Mouse (Mus musculus): ENCODE measurements around the gene Dnajb12. TPM values are rescaled to one million over a fixed set of nuclear protein-coding genes. Genes with fewer than 3 reads are reported as not detected.
A peak's percentile ranks its signal among the peaks of the same experiment; 100 is the strongest.
"Not testable (repeated sequence)": the region's sequence is repeated elsewhere in the genome, so short reads cannot be mapped to it uniquely, and the experiment has no call there.

Dnajb12 gene
- polyA plus RNA-seq, 1 experiment from 2014 or later: 30.2 TPM

DNA sequence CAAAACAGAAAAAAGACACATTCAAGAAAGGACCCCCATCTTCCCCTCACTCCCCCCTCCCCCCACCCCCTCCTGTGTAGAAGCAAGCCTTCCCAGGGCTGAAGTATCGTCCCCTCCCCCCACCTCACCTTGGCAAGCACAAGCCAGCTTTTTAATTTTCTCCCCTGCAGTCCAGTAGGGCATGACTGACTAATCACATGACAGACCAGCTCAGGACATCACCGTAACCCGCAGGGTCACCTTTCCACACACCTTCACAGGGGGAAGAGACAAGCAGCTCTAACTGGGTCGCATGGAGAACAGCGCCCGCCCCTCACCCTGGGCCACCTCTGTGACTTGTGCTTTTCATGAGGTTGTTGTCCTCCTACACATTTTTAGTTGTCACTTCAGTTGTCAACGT is 30.0 kb upstream of the Dnajb12 start:
- no peaks in the 10 kb centered on the region for H3K36me3 ChIP-seq
- no peak overlapping the region for H3K27ac ChIP-seq
- no peaks in the 10 kb centered on the region for H3K9me3 ChIP-seq (replicated peaks)
- no peak overlapping the region for H3K4me2 ChIP-seq
- ATAC-seq (replicated peaks; ENCODE audit: low FRiP score): peak; percentile 60; the same call in 1 of the 2 replicates
- H3K9ac ChIP-seq: no peak overlapping the region
- 67% methylated on average over 7 of the region's 7 CpGs for WGBS
- no peak overlapping the region for H3K4me3 ChIP-seq (replicated peaks)
- peaks cover 21% of the 10 kb centered on the region for H3K4me1 ChIP-seq
- H3K27me3 ChIP-seq: no peaks in the 10 kb centered on the region

DNA sequence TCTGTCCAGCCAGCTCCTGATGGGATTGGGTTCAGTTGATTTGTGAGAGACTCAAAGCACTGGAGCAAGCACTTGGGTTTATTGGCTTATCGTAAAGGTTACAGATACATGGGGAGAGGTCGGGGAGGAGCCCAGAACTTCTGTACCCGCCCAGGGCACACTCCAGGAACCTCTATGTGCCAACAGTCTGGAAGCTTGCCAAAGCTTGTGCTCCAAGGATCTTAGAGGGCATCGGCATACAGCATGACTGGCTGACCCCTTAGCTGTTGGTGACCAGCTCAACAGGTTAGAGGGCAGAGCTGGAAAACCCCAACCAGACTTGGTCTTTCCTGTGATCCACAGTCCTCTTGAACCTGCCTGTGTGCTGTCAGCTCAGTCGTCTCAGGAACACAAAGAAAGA is 22.2 kb upstream of the Dnajb12 start:
- Histone ChIP-seq H3K4me1 (0 out of 2 replicates have a peak, but pooled peaks cover 6% of the 10 kb centered on the region), H3K9me3 (replicated peaks) (no peaks in the 10 kb centered on the region), H3K4me2 (no peak overlapping the region), H3K27me3 (no peaks in the 10 kb centered on the region), H3K9ac (no peak overlapping the region), H3K27ac (no peak overlapping the region), H3K36me3 (no peaks in the 10 kb centered on the region), H3K4me3 (replicated peaks) (no peak overlapping the region)
- ATAC-seq (replicated peaks; ENCODE audit: low FRiP score): no peak
- WGBS: 77% methylated on average over 5 of the region's 5 CpGs

DNA sequence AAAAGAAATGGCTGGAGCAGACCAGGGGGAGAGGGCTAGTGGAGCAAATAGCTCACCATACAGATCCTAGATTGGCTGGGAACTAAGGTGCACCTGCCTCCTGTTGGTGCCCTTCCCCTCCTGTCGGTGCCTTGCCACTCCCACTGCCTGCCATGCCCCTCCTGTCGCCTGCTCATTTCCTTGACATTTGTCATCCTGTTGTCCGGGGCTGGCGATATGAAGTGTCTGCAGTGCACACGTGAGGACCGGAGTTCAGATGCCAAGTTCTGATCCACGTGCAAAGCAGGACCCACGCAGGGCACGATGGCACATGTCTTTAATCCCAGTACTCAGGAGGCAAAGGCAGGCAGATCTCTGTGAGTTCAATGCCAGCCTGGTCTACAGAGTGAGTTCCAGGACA is 18.7 kb upstream of the Dnajb12 start:
- Histone ChIP-seq H3K36me3 (peaks cover 4% of the 10 kb centered on the region; the same call in 1 of the 2 replicates), H3K9me3 (replicated peaks) (no peaks in the 10 kb centered on the region), H3K4me3 (replicated peaks) (no peak overlapping the region), H3K4me2 (no peak overlapping the region), H3K4me1 (peaks cover 31% of the 10 kb centered on the region), H3K9ac (no peak overlapping the region), H3K27me3 (no peaks in the 10 kb centered on the region), H3K27ac (no peak overlapping the region)
- WGBS: 67% methylated on average over 9 of the region's 9 CpGs
- no peak for ATAC-seq (replicated peaks; ENCODE audit: low FRiP score)

DNA sequence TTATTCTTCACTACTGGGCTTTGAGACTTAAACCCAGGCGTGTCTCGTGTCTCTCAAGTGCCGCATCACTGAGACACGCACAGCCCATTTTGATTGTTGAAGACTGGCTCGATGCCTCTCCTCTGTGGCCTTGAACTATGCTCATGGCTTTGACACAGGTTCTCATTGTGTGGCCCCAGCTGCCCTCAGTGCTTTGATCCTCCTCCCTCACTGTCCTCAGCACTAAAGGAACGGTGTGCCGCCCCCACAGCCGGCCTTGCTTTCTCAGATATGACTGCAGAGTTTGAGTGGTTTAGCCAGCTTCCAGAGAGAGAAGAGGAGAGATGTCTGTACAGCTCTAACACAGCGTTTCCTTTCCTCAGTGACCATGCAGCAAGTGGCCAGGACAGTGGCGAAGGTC is 18.2 kb upstream of the Dnajb12 start:
- Histone ChIP-seq H3K4me3 (replicated peaks) (no peak overlapping the region), H3K9ac (no peak overlapping the region), H3K4me2 (no peak overlapping the region), H3K27ac (no peak overlapping the region), H3K4me1 (peaks cover 31% of the 10 kb centered on the region), H3K9me3 (replicated peaks) (no peaks in the 10 kb centered on the region), H3K27me3 (no peaks in the 10 kb centered on the region), H3K36me3 (peaks cover 4% of the 10 kb centered on the region; the same call in 1 of the 2 replicates)
- no peak for ATAC-seq (replicated peaks; ENCODE audit: low FRiP score)
- WGBS: 71% methylated on average over 10 of the region's 10 CpGs

DNA sequence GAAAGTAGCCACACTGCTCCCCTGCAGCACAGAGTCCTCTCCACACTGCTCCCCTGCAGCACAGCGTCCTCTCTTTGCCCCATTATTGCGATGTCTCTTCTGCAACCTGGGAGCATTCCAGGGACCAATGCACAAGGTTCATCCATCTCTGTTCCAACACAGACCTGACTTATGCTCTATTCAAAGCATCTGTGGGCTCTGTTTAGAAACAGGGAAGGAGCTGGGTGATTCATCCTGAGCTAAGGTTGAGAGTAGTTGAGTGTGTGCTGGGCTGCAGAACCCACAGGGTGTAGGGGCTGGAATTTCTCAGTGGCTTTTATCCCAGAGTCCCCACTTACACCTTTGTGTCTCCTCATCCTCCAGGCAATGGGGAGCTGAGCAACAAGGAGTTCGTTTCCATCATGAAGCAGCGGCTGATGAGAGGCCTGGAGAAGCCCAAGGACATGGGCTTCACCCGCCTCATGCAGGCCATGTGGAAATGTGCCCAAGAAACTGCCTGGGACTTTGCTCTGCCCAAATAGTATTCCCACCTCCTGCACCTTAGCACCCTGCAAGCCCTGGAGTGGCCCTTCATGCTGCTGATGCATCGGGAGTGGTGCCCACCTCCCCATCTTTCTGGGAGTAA is 16.4 kb upstream of the Dnajb12 start:
- no peak overlapping the region for H3K9ac ChIP-seq
- H3K27ac ChIP-seq: peak overlapping the region; percentile 59; the same call in 1 of the 2 replicates
- H3K4me3 ChIP-seq (replicated peaks): no peak overlapping the region
- H3K36me3 ChIP-seq: peaks cover 4% of the 10 kb centered on the region; the same call in 1 of the 2 replicates
- WGBS: 68% methylated on average over 6 of the region's 6 CpGs
- peaks cover 31% of the 10 kb centered on the region for H3K4me1 ChIP-seq
- no peaks in the 10 kb centered on the region for H3K27me3 ChIP-seq
- H3K9me3 ChIP-seq (replicated peaks): no peaks in the 10 kb centered on the region
- H3K4me2 ChIP-seq: no peak overlapping the region
- ATAC-seq (replicated peaks; ENCODE audit: low FRiP score): no peak

DNA sequence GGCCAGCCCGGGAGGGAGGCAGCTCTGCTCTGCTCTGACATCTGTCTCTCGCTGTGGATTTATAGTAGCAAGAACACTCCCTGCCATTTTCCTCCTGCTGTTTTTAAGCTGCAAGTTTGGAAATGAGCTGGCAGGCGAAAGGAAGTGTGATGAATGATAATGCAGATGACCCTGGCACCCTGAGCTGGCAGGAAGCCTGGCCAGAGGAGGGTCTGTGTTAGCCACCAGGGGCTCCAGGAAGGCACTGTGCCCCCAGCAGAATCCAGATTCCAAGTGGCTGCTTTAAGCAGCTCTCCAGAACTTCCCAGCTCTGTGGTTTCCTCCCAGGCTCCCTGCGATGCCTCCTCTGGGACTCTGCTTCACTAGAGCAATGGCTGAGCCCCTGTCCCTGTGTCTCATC is 15.7 kb upstream of the Dnajb12 start:
- Histone ChIP-seq H3K9me3 (replicated peaks) (no peaks in the 10 kb centered on the region), H3K27ac (peak overlapping the region; percentile 59), H3K9ac (no peak overlapping the region), H3K27me3 (no peaks in the 10 kb centered on the region), H3K4me2 (no peak overlapping the region), H3K4me3 (replicated peaks) (no peak overlapping the region), H3K36me3 (peaks cover 4% of the 10 kb centered on the region; the same call in 1 of the 2 replicates), H3K4me1 (peaks cover 31% of the 10 kb centered on the region)
- ATAC-seq (replicated peaks; ENCODE audit: low FRiP score): no peak
- WGBS: 24% methylated on average over 4 of the region's 4 CpGs

DNA sequence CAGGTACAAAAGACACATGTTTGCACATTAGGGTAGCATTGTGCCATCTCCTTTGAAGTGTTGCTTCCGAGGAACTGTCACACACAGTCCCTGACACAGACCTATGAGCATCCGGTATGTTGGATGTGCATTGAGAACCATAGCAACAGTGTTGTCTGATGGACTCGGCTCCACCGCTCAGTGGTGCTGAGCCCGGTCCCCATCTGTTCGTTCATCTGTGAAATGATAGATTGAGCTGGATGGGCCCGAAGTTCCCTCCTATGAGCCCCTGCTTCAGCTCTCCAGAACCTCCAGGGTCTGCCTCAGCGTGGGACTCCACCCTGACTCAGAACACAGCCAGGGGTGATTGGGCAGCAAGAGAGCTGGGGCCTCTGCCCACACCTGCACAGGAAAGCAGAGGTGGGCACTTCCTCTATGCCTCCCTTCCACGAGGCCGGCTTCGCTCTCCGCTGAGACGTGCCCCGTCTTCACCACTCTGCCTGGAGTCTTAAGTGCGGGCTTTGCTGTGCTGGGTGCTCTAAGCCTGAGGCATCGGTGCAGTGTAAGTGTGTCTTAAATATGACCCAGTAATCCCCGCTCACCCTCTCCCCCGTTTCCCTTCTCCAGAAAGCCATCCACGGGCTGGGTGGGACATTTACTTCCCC is 15.0 kb upstream of the Dnajb12 start:
- Histone ChIP-seq H3K27me3 (no peaks in the 10 kb centered on the region), H3K4me3 (replicated peaks) (no peak overlapping the region), H3K4me1 (peaks cover 27% of the 10 kb centered on the region), H3K9ac (no peak overlapping the region), H3K4me2 (no peak overlapping the region), H3K36me3 (peaks cover 4% of the 10 kb centered on the region; the same call in 1 of the 2 replicates), H3K9me3 (replicated peaks) (no peaks in the 10 kb centered on the region), H3K27ac (peak overlapping the region; percentile 59)
- no peak for ATAC-seq (replicated peaks; ENCODE audit: low FRiP score)
- WGBS: 64% methylated on average over 19 of the region's 19 CpGs

DNA sequence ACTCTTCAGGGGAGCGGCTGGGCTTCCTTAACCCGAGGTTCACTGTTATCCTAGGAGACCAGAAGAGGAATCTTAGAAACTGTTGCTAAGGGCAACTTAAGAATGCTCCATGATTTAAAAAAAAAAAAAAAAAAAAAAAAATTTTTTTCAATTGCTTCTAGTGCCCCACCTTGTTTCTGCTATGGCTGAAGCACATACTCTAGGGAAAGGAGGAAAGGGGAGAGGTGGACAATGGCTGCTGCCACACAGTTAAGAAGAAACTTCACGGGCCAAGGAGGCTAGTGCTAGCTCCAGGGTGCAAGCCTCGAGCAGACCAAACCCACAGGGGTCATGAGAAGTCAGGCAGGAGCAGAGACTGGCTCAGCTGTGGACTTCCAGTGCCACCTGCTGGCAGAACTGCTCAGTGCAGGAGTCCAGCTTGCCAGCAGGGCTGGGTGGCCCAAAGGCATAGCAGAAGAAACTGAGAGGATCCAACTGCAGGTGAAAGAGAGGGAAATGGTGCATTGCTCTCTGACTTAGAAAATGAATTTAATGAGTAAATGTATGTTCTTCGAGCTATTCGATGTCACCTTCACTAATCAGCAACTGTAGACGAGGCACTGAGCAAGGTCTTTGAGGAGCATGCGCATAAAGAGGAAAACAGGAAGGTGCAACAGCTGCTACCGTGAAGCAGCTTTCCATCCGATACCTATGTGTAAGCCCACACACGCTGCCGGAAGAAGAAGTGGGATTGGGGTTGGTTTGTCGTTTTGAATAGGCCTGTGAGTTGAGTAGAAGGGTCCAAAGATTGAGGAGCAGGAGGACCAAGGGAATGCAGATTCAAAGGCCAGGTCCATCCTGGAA is 14.3 kb upstream of the Dnajb12 start:
- Histone ChIP-seq H3K9me3 (replicated peaks) (no peaks in the 10 kb centered on the region), H3K27ac (no peak overlapping the region), H3K4me1 (peaks cover 27% of the 10 kb centered on the region), H3K9ac (no peak overlapping the region), H3K36me3 (peaks cover 4% of the 10 kb centered on the region; the same call in 1 of the 2 replicates), H3K27me3 (no peaks in the 10 kb centered on the region), H3K4me2 (no peak overlapping the region), H3K4me3 (replicated peaks) (no peak overlapping the region)
- 38% methylated on average over 13 of the region's 13 CpGs for WGBS
- ATAC-seq (replicated peaks; ENCODE audit: low FRiP score): peak; percentile 75

DNA sequence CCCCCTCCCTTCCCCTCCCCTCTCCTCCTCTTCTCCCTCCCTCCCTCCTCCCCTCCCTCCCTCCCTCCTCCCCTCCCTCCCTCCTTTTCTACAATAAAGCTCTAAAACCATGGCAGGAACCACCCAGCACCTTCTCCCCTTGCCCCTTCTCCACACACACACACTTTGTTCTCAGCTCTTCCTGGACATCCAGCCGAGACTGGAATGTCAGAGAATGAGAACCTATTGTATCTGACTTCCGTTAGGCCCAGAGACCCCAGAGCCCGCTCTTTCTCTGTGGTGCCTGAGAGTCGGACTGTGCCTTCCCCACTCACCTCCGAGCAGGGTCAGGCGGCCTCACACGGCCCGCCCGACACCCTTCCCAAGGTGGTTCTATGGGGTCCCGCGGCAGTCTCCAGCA is 11.1 kb upstream of the Dnajb12 start:
- no peak for ATAC-seq (replicated peaks; ENCODE audit: low FRiP score)

DNA sequence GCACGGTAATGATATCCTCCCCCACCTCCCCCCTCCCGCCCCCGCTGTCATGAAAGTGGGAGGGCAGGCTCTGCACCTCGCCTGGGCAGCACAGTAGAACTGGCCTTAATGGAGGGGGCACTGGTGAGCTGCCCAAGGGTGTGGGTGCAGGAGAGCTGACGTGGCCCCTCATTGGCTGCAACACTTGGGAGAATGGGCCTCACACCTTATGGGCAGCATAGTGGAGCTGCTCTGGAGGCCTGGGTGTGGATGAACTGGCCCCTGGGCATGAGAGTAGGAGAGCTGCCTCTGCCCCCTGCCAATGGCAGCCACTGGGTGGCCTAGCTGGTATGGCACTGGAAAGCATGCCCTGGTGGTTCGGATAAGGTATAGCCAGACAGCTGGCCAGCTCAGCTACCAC is 9.3 kb upstream of the Dnajb12 start:
- Histone ChIP-seq H3K27ac (no peak overlapping the region), H3K36me3 (no peaks in the 10 kb centered on the region), H3K9ac (no peak overlapping the region), H3K4me1 (peaks cover 3% of the 10 kb centered on the region), H3K4me3 (replicated peaks) (no peak overlapping the region), H3K9me3 (replicated peaks) (no peaks in the 10 kb centered on the region), H3K27me3 (no peaks in the 10 kb centered on the region), H3K4me2 (no peak overlapping the region)
- WGBS: 78% methylated on average over 6 of the region's 6 CpGs
- ATAC-seq (replicated peaks; ENCODE audit: low FRiP score): peak; percentile 63

More for the DNA sequence above, 11.1 kb upstream of the Dnajb12 start:
- H3K9me3 ChIP-seq (replicated peaks): no peaks in the 10 kb centered on the region
- H3K4me3 ChIP-seq (replicated peaks): no peak overlapping the region
- peaks cover 20% of the 10 kb centered on the region for H3K4me1 ChIP-seq
- H3K27me3 ChIP-seq: no peaks in the 10 kb centered on the region
- no peak overlapping the region for H3K9ac ChIP-seq
- H3K36me3 ChIP-seq: peaks cover 3% of the 10 kb centered on the region; the same call in 1 of the 2 replicates
- WGBS: 69% methylated on average over 11 of the region's 11 CpGs
- no peak overlapping the region for H3K27ac ChIP-seq
- H3K4me2 ChIP-seq: no peak overlapping the region

DNA sequence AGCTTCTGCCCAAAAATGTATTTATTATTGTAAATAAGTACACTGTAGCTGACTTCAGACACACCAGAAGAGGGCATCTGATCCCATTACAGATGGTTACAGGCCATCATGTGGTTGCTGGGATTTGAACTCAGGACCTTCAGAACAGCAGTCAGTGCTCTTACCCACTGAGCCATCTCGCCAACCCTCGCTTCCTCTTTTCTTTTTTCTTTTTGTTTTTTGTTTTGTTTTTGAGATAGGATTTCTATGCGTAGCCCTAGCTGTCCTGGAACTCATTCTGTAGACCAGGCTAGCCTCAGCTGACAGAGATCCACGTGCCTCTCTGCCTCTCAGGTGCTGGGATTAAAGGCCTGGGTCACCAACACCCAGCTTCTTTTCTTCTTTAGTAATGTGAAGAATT is 6.7 kb upstream of the Dnajb12 start:
- H3K4me3 ChIP-seq (replicated peaks); H3K27me3 ChIP-seq; H3K4me2 ChIP-seq; H3K36me3 ChIP-seq; H3K27ac ChIP-seq; H3K4me1 ChIP-seq; ATAC-seq (replicated peaks; ENCODE audit: low FRiP score); H3K9ac ChIP-seq; H3K9me3 ChIP-seq (replicated peaks): not testable (repeated sequence)
- 90% methylated on average over 4 of the region's 4 CpGs for WGBS

DNA sequence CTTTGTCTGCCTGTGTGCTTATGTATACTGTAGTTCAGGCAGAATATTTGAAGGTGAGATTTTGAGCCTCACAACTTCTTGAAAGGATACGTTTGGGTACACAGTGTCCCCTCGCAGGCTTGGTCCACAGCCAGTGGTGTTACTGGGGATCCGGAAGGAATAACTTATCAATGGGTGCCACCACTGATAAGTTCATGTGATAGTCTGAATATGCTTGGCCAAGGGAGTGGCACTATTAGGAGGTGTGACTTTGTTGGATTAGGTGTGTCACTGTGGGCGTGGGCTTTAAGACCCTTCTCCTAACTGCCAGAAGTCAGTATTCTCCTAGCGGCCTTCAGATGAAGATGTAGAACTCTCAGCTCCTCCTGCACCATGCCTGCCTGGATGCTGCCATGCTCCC is 6.2 kb upstream of the Dnajb12 start:
- Histone ChIP-seq H3K4me3 (replicated peaks) (no peak overlapping the region), H3K4me1 (0 out of 2 replicates have a peak, but pooled peaks cover 2% of the 10 kb centered on the region), H3K9me3 (replicated peaks) (no peaks in the 10 kb centered on the region), H3K36me3 (no peaks in the 10 kb centered on the region), H3K9ac (no peak overlapping the region), H3K27ac (no peak overlapping the region), H3K4me2 (no peak overlapping the region), H3K27me3 (no peaks in the 10 kb centered on the region)
- no peak for ATAC-seq (replicated peaks; ENCODE audit: low FRiP score)
- WGBS: 93% methylated on average over 5 of the region's 5 CpGs
